Mouse (Mus musculus): ENCODE measurements at regions not wholly inside any gene's neighbourhood (a gene's known extent, or its start where the extent isn't known, plus 50 kb on each side); places are given as distances from the start of the nearest gene placed in this dataset.

GRCm38 (mm10) chr2:123409075-123409474, 644.0 kb downstream of the Sqor start:
- no peaks in the 10 kb centered on the region for H3K36me3 ChIP-seq (replicated peaks in 1 of 2; ENCODE audit: control insufficient read depth in 1 of 2, insufficient read depth in 1 of 2, low read length in 1 of 2)
- H3K9ac ChIP-seq (ENCODE audit: insufficient read depth, low read depth) = no peak overlapping the region
- in situ Hi-C loops (cut with MboI; ENCODE audit: low pct_ligation_motif_present, low pct_unique_long_range_greater_than_20kb, low sequenced_read_pairs) (no loop called here), dilution Hi-C loops (cut with MboI; ENCODE audit: extremely low pct_ligation_motif_present, extremely low pct_unique_long_range_greater_than_20kb, low sequenced_read_pairs) (no loop called here)
- no peaks in the 10 kb centered on the region for H3K27me3 ChIP-seq (replicated peaks)
- H3K4me1 ChIP-seq (ENCODE audit: control insufficient read depth in 1 of 2, insufficient read depth in 2 of 2) = no peaks in the 10 kb centered on the region
- no peak overlapping the region for H3K27ac ChIP-seq (ENCODE audit: insufficient read depth, low read depth)
- TF ChIP-seq POLR2A (IDR thresholded peaks at IDR 0.05; ENCODE audit: low read depth, low read length) = no peak
- TF ChIP-seq PAX5 (IDR thresholded peaks at IDR 0.05; ENCODE audit: low read length) = no peak
- TF ChIP-seq CHD1 (IDR thresholded peaks at IDR 0.05; ENCODE audit: low read depth, low read length) = no peak
- no peak for TF ChIP-seq TCF12 (IDR thresholded peaks at IDR 0.05; ENCODE audit: low read depth, low read length)
- no peak for TF ChIP-seq IRF4 (IDR thresholded peaks at IDR 0.05; ENCODE audit: low read depth, low read length)
- TF ChIP-seq MYC (IDR thresholded peaks at IDR 0.05; ENCODE audit: low read depth, low read length) = no peak
- TF ChIP-seq EP300 (IDR thresholded peaks at IDR 0.05; ENCODE audit: low read length) = no peak
- TF ChIP-seq MEF2A (IDR thresholded peaks at IDR 0.05; ENCODE audit: borderline replicate concordance, low read depth, low read length) = no peak
- TF ChIP-seq BHLHE40 (IDR thresholded peaks at IDR 0.05; ENCODE audit: low read depth, low read length) = no peak
- TF ChIP-seq JUND (conservative IDR thresholded peaks at IDR 0.05; ENCODE audit: low read depth, low read length) = no peak
- TF ChIP-seq TBP (conservative IDR thresholded peaks at IDR 0.05; ENCODE audit: low read depth, low read length) = no peak
- TF ChIP-seq ZMIZ1 (IDR thresholded peaks at IDR 0.05; ENCODE audit: low read depth, low read length) = no peak
- no peak for TF ChIP-seq ZNF384 (IDR thresholded peaks at IDR 0.05; ENCODE audit: low read depth, low read length)
- no peak for TF ChIP-seq SMC3 (IDR thresholded peaks at IDR 0.05; ENCODE audit: low read depth, low read length)
- TF ChIP-seq ETS1 (conservative IDR thresholded peaks at IDR 0.05; ENCODE audit: low read depth, low read length) = no peak
- no peak for TF ChIP-seq MAFK (IDR thresholded peaks at IDR 0.05; ENCODE audit: insufficient replicate concordance, low read length)
- TF ChIP-seq SIN3A (IDR thresholded peaks at IDR 0.05; ENCODE audit: low read length) = no peak
- no peak for TF ChIP-seq KAT2A (IDR thresholded peaks at IDR 0.05; ENCODE audit: insufficient replicate concordance, low read length)
- no peak for TF ChIP-seq MXI1 (IDR thresholded peaks at IDR 0.05; ENCODE audit: low read depth, low read length)
- no peak for TF ChIP-seq USF1 (IDR thresholded peaks at IDR 0.05; ENCODE audit: low read depth, low read length)
- no peak overlapping the region for H3K4me2 ChIP-seq (ENCODE audit: insufficient read depth, low read depth, poor library complexity, severe bottlenecking)
- no peak for DNase-seq (ENCODE audit: extremely low read depth)
- peaks cover 12% of the 10 kb centered on the region for H3K9me3 ChIP-seq (replicated peaks; ENCODE audit: low read length)
- no peaks in the 10 kb centered on the region for H3K79me2 ChIP-seq (replicated peaks; ENCODE audit: control insufficient read depth, extremely low read depth, insufficient read depth, poor library complexity, severe bottlenecking)
- no peak overlapping the region for H3K4me3 ChIP-seq (replicated peaks in 1 of 3; ENCODE audit: low read depth in 2 of 3, low read length in 2 of 3, poor library complexity in 1 of 3)

- Histone ChIP-seq H3K36me3 (replicated peaks in 1 of 2; ENCODE audit: control insufficient read depth in 1 of 2, insufficient read depth in 1 of 2, low read length in 1 of 2) (no peaks in the 10 kb centered on the region), H3K27me3 (replicated peaks) (no peaks in the 10 kb centered on the region), H3K4me1 (ENCODE audit: control insufficient read depth in 1 of 2, insufficient read depth in 2 of 2) (no peaks in the 10 kb centered on the region), H3K79me2 (replicated peaks; ENCODE audit: control insufficient read depth, extremely low read depth, insufficient read depth, poor library complexity, severe bottlenecking) (no peaks in the 10 kb centered on the region), H3K4me3 (replicated peaks in 1 of 3; ENCODE audit: low read depth in 2 of 3, low read length in 2 of 3, poor library complexity in 1 of 3) (no peak overlapping the region), H3K9ac (ENCODE audit: insufficient read depth, low read depth) (no peak overlapping the region), H3K4me2 (ENCODE audit: insufficient read depth, low read depth, poor library complexity, severe bottlenecking) (no peak overlapping the region), H3K9me3 (replicated peaks; ENCODE audit: low read length) (peaks cover 19% of the 10 kb centered on the region), H3K27ac (ENCODE audit: insufficient read depth, low read depth) (no peak overlapping the region)
- dilution Hi-C loops (cut with MboI; ENCODE audit: extremely low pct_ligation_motif_present, extremely low pct_unique_long_range_greater_than_20kb, low sequenced_read_pairs) = no loop called here
- TF ChIP-seq EP300 (IDR thresholded peaks at IDR 0.05; ENCODE audit: low read length) = no peak
- no peak for TF ChIP-seq PAX5 (IDR thresholded peaks at IDR 0.05; ENCODE audit: low read length)
- no peak for TF ChIP-seq MAFK (IDR thresholded peaks at IDR 0.05; ENCODE audit: insufficient replicate concordance, low read length)
- TF ChIP-seq USF2 (conservative IDR thresholded peaks at IDR 0.05; ENCODE audit: low read depth, low read length) = no peak
- no peak for TF ChIP-seq NRF1 (IDR thresholded peaks at IDR 0.05; ENCODE audit: low read depth, low read length)
- TF ChIP-seq SMC3 (IDR thresholded peaks at IDR 0.05; ENCODE audit: low read depth, low read length) = no peak
- TF ChIP-seq ZMIZ1 (IDR thresholded peaks at IDR 0.05; ENCODE audit: low read depth, low read length) = no peak
- no peak for TF ChIP-seq NELFE (IDR thresholded peaks at IDR 0.05; ENCODE audit: low read depth, low read length)
- TF ChIP-seq JUND (conservative IDR thresholded peaks at IDR 0.05; ENCODE audit: low read depth, low read length) = no peak
- no peak for TF ChIP-seq JUN (IDR thresholded peaks at IDR 0.05; ENCODE audit: insufficient read depth, low read depth, low read length)
- TF ChIP-seq KAT2A (IDR thresholded peaks at IDR 0.05; ENCODE audit: insufficient replicate concordance, low read length) = no peak
- TF ChIP-seq BHLHE40 (IDR thresholded peaks at IDR 0.05; ENCODE audit: low read depth, low read length) = no peak
- no peak for TF ChIP-seq CTCF (conservative IDR thresholded peaks at IDR 0.05 in 1 of 2, IDR thresholded peaks at IDR 0.05 in 1 of 2; ENCODE audit: low read depth in 2 of 2, low read length in 2 of 2)
- no peak for TF ChIP-seq RCOR1 (conservative IDR thresholded peaks at IDR 0.05; ENCODE audit: low read depth, low read length)
- no peak for TF ChIP-seq GABPA (IDR thresholded peaks at IDR 0.05; ENCODE audit: insufficient replicate concordance, low read depth, low read length)
- no peak for TF ChIP-seq MEF2A (IDR thresholded peaks at IDR 0.05; ENCODE audit: borderline replicate concordance, low read depth, low read length)
- in situ Hi-C loops (cut with MboI; ENCODE audit: low pct_ligation_motif_present, low pct_unique_long_range_greater_than_20kb, low sequenced_read_pairs) = no loop called here
- DNase-seq (ENCODE audit: extremely low read depth) = no peak
Observed at GRCm38 (mm10) chr2:123458034-123458677, 631.6 kb upstream of the Sema6d start.
